Mouse (Mus musculus) left cerebral cortex, postnatal 14 days (tissue): ENCODE measurements at regions not wholly inside any gene's neighbourhood (a gene's known extent, or its start where the extent isn't known, plus 50 kb on each side); places are given as distances from the start of the nearest gene placed in this dataset.

Experiments
- DNase-seq, 2 experiments: peaks; one replicate each; pipeline ENCODE4 v3.0.0; 2021 to 2022; ENCODE audit warnings: low spot score in 2 of 2, mixed read lengths in 1 of 2
- intact Hi-C: fragments of 180-260 bp; cut with DNase I; formaldehyde crosslinking; loops from one replicate; pipeline ENCODE4 v1.15.1; 2025

DNA sequence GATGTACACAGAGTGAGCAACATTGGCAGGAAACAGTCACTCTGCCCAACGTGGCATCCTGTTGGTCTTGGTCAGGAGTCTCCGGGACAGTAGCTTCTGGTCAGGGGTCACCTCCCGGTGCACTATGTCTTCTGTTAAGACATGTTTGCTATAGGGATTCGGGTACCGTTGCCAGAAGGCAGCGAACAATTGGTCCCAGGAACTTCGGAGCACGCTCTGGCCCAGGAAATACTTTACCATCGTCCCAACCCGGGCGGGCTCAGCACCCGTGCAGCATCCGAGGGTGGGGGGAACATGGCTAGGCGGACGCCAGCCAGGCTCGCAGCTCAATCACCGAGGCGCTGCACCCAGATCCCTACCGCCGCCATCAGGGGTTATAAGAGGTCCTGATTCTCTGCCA lies 80.6 kb upstream of the Adam23 start:
- intact Hi-C loops = no loop called here
- DNase-seq = no peak

DNA sequence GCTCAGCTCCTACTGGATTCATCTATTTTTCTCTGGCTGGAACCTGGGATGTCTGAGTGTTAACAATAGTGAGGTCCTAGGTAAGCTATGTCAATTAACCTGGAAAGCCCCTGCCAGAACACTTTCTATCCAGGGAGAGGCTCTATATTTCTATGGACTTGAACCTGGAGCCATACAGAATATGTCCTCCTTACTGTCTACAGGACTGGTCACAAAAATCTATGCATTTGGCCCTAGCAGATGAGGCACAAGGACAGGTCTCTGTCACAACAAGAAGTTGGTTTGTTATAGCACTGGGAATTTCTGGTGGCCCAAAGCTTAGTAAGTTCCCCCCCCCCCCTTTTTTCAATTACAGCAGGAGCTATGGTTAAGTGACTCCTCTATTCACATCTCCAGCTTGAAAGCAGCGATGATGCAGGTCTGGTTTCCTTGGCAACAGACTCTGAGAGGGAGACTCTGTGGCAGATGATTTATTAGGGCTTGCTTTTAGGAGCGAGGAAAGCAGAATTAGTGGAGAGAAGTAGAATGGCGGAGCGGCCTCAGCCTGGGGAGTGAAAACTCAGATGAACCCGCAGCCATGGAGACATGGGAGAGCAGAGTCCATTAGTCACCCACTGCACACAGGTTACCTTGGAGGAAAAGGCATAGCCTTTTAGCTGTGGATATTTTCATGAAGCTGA lies 77.9 kb upstream of the Adam23 start:
- intact Hi-C loops = no loop called here
- DNase-seq = peak; percentile 60 to 70

DNA sequence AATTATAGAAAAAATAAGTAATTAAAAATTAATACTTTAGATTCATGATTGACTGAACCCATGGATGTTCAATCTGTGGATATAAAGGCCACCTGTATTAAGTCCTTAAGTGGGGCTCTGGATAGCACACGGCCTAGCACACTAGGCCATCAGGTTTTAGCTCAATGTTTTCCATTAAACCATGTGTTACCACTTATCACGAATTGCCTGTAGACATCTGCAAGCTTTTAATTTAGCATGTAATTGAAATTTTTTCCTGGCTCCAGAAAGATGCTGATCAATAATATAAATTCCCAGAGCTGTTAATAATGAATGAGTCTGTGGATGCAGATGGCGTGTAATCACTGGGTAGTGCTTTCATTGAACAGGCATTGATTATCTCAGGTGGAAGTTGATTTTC lies 76.8 kb upstream of the Adam23 start:
- DNase-seq = no peak
- intact Hi-C loops = no loop called here

DNA sequence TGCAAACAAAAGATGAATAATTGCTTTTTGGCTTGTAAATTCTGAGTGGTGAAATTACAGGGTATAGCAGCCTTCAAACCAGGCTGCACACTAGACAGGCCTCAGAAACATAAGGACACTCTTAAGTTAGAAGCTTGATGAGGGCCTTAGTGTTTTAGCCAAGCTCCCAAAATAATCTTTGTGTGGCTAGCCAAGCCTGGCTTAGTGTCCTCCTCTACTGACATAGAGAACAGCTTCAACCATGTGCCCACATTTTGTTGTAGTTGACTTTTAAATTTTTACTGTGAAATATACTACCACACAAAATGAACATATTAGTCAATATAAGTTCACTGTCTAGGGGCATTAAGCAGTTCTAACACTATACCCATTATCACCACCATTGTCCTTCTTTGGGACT lies 76.1 kb upstream of the Adam23 start:
- intact Hi-C loops = no loop called here
- no peak for DNase-seq

DNA sequence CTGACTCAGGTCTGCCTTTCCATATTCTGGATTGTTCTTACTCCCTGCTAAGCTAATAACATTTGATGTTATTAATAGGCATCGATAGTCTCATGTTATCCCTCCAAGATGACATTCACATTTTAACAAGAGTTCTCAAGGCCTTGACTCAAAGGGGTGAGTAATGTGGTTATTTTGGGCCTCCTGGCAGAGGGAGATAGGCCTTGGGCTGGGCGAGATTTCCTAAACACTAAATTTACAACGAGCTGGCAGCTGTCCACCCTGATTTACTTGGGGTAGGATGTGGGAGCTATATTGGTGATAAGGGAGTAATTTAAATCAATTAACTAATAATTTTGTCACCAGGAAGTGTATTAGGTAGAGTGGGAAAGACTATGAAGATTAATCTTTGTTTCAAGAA lies 62.6 kb upstream of the Adam23 start:
- intact Hi-C loops = no loop called here
- no peak for DNase-seq

DNA sequence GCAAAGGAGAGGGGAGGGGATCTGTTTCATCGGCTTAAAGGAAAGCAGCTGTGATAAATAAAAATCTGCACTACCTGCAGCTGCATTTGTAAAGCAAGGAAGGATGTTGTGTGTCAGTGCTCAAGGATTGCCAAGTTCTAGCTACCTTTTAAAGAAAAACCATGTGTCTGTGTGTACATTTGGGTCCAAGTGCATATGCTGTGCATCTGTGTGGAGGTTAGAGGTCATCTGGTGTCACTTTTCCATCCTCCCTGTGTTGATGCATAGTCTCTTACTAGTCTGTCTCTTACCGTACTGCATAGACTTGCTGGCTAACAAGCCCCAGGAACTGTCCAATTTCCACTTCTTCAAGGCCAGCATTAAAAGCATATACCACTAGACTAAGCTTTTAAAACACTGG lies 60.6 kb upstream of the Adam23 start:
- no peak for DNase-seq
- intact Hi-C loops = no loop called here

DNA sequence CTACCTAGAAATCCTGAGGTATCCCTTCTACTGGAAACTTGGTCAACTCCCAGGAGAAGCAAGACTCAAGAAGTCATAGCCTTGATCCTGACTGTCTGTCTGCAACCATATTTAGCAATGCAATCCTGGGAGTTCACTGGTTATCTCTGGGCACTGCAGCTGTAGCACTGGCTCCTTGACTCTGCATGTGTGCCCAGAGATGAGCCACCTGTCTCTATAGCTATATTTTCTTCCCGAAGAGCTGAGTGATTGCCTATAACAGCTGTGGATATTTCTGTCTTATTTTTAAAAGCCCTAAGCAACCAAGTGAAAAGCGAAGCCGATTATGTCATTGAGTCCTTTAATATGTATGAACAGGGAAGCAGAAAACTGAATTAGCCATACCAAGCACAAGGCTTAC lies 50.3 kb upstream of the Adam23 start:
- DNase-seq = no peak
- intact Hi-C loops = no loop called here
